Mouse (Mus musculus): ENCODE measurements at regions not wholly inside any gene's neighbourhood (a gene's known extent, or its start where the extent isn't known, plus 50 kb on each side); places are given as distances from the start of the nearest gene placed in this dataset.
A peak's percentile ranks its signal among the peaks of the same experiment; 100 is the strongest.

DNA sequence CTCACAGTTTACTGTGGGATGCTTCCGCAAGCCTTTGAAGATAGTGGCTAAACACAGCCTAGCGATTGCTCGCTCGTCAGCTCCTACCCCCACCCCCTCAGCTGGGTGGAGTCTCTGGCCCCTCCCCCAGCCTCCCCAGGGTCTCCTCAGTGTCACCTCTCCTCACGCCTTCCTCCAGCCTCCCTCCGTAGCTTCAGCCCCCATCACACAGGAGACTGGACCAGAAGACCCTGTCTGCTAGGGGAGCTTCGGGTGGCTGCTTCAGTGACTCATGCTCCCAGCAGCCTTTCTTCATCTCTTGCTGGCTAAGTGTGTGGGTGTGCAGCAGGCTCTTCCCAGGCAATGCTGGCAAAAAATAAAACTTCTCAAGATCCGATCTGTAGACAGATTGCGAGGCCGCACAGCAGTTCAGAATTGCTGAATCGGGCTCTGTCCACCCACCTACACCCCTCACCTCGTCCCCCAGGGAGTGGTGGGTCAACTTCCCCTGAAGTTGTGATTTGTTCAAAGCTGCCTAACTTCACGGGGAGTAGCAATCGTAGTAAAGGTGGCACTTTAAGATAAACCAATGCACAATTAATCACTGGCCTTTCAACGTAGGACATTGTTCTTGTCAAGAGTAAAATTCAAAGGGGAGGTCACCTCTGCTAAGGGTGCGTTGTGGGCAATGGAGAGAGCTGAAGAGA lies 61.2 kb upstream of the Ankrd28 start:
- DNase-seq (ENCODE audit: low spot score) = peak; percentile 5
- ATAC-seq (ENCODE audit: low FRiP score) = no peak
- Histone ChIP-seq H3K4me1 (ENCODE audit: insufficient read depth, low read length) (no peaks in the 10 kb centered on the region), H3K9ac (replicated peaks; ENCODE audit: low read length, poor library complexity, severe bottlenecking) (no peak overlapping the region), H3K4me3 (ENCODE audit: low read depth, low read length) (no peak overlapping the region), H3K27ac (ENCODE audit: low read depth, low read length) (no peak overlapping the region), H3K9me3 (ENCODE audit: low read length) (no peaks in the 10 kb centered on the region), H3K4me2 (ENCODE audit: low read depth, low read length, poor library complexity, severe bottlenecking) (peak overlapping the region; percentile 29), H3K27me3 (ENCODE audit: insufficient read depth, low read length) (no peaks in the 10 kb centered on the region), H3K36me3 (ENCODE audit: insufficient read depth, low read length) (no peaks in the 10 kb centered on the region)
- 16% methylated on average over 16 of the region's 16 CpGs for WGBS
- no peak for TF ChIP-seq CTCF (IDR thresholded peaks at IDR 0.05)

DNA sequence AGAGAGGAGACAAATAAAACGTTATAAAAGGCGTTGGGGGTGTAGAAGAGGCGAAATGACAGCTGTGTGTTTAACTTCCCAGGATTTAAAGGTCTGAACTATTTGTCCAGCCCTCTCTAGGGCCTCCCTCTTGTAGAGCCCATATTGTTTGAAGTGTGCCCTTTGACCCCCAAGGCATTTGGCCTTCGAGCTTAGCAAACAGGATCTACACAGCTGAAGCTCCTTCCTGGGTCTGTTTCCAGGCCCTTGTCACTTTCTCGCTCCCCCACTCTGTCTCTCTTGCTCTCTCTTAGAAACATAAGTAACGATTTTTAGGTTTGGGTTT lies 61.7 kb upstream of the Ankrd28 start:
- H3K27me3 ChIP-seq (ENCODE audit: insufficient read depth, low read length) = no peaks in the 10 kb centered on the region
- ATAC-seq (ENCODE audit: low FRiP score) = no peak
- H3K4me1 ChIP-seq (ENCODE audit: insufficient read depth, low read length) = no peaks in the 10 kb centered on the region

DNA sequence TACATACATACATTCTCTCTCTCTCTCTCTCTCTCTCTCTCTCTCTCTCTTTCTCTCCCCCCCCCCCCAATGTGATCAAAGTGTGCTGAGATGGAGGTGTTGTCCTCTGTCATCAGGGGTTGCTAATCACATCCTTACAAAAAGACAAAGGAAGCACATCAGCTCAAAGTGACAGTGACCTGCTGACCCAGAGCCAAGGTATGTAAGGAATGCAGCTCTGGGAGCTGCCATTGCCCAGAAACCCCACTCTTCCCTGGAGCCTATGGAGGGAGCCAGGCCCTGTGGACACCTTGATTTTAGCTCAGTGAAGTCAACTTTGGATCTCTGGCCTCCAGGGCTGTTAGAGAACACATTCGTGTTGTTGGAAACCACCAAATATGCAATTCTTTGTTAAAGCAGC lies 66.0 kb upstream of the Ankrd28 start:
- H3K9ac ChIP-seq (replicated peaks; ENCODE audit: low read length, poor library complexity, severe bottlenecking) = no peak overlapping the region
- no peak overlapping the region for H3K27ac ChIP-seq (ENCODE audit: low read depth, low read length)
- no peak for TF ChIP-seq CTCF (IDR thresholded peaks at IDR 0.05)
- H3K4me2 ChIP-seq (ENCODE audit: low read depth, low read length, poor library complexity, severe bottlenecking) = no peak overlapping the region
- H3K4me3 ChIP-seq (ENCODE audit: low read depth, low read length) = no peak overlapping the region
- ATAC-seq (ENCODE audit: low FRiP score) (no peak), DNase-seq (ENCODE audit: low spot score) (no peak)
- H3K27me3 ChIP-seq (ENCODE audit: insufficient read depth, low read length) = no peaks in the 10 kb centered on the region
- H3K4me1 ChIP-seq (ENCODE audit: insufficient read depth, low read length) = no peaks in the 10 kb centered on the region
- no peaks in the 10 kb centered on the region for H3K9me3 ChIP-seq (ENCODE audit: low read length)
- WGBS = 70% methylated on average over 1 of the region's 1 CpGs
- H3K36me3 ChIP-seq (ENCODE audit: insufficient read depth, low read length) = no peaks in the 10 kb centered on the region

More for the DNA sequence above, 61.7 kb upstream of the Ankrd28 start:
- Histone ChIP-seq H3K27ac (ENCODE audit: low read depth, low read length) (no peak overlapping the region), H3K4me2 (ENCODE audit: low read depth, low read length, poor library complexity, severe bottlenecking) (no peak overlapping the region), H3K9me3 (ENCODE audit: low read length) (no peaks in the 10 kb centered on the region), H3K36me3 (ENCODE audit: insufficient read depth, low read length) (no peaks in the 10 kb centered on the region), H3K9ac (replicated peaks; ENCODE audit: low read length, poor library complexity, severe bottlenecking) (no peak overlapping the region), H3K4me3 (ENCODE audit: low read depth, low read length) (no peak overlapping the region)
- WGBS = 32% methylated on average over 6 of the region's 6 CpGs
- no peak for TF ChIP-seq CTCF (IDR thresholded peaks at IDR 0.05)
- DNase-seq (ENCODE audit: low spot score) = no peak

DNA sequence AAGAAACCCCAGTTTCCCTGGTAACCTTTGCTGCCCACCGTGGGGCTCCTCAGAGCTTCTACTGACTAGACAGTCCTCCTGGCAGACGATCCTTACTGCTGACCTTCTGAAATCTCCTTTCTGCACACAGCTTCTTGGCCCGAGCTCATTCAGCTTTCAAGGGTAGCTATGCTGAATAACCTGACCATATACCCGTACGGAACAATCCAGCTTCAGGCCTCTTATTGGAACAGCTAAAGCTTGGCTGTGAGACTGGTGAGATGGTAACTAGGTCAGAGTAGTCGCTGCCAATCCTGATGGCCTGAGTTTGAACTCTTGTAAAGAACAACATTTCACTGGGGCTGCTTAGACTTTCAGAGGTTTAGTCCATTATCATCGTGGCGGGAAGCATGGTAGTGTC lies 69.1 kb upstream of the Ankrd28 start:
- WGBS = 36% methylated on average over 8 of the region's 8 CpGs

DNA sequence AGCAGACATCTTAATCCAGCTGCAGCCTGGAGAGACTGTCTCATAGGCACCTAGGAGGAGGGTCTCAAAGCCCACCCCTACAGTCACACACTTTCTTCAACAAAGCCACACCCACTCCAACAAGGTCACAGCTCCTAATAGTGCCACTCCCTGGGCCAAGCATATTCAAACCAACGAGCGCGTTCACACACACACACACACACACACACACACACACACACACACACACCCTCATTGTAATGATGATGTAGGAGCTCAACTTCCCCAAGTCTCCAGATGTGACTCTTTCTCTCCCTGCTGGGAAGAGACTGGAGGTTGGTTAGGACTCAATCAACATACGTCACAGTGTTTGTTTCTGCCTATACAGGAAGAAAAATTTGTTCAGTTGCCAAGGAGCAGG lies 69.5 kb upstream of the Ankrd28 start:
- 63% methylated on average over 4 of the region's 4 CpGs for WGBS
- no peak overlapping the region for H3K4me3 ChIP-seq (ENCODE audit: low read depth, low read length)

More for the DNA sequence above, 69.1 kb upstream of the Ankrd28 start:
- no peak overlapping the region for H3K4me3 ChIP-seq (ENCODE audit: low read depth, low read length)
- no peak overlapping the region for H3K27ac ChIP-seq (ENCODE audit: low read depth, low read length)
- H3K4me2 ChIP-seq (ENCODE audit: low read depth, low read length, poor library complexity, severe bottlenecking) = no peak overlapping the region
- no peak overlapping the region for H3K9ac ChIP-seq (replicated peaks; ENCODE audit: low read length, poor library complexity, severe bottlenecking)
- no peaks in the 10 kb centered on the region for H3K4me1 ChIP-seq (ENCODE audit: insufficient read depth, low read length)
- no peak for ATAC-seq (ENCODE audit: low FRiP score)
- no peaks in the 10 kb centered on the region for H3K9me3 ChIP-seq (ENCODE audit: low read length)
- TF ChIP-seq CTCF (IDR thresholded peaks at IDR 0.05) = no peak
- H3K36me3 ChIP-seq (ENCODE audit: insufficient read depth, low read length) = no peaks in the 10 kb centered on the region
- peak; percentile 55 for DNase-seq (ENCODE audit: low spot score)
- no peaks in the 10 kb centered on the region for H3K27me3 ChIP-seq (ENCODE audit: insufficient read depth, low read length)

DNA sequence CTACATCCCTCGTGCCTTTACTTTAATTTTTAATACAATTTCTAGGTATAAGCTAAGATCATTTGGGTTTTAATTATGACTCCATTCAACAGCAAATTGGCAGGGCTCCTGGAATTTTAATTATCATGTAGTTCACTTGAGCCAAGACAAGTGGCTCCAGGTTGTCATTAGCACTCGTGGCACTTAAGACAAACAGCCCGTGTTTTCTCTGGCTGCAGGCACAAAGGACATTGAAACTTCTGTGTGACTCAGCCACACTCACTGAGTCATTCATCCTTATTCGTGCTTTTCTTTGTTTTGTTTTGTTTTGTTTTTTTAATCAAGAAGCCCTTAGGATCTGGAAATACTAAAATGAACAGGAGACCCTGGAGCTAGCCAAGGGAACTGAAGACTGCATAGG lies 71.5 kb upstream of the Ankrd28 start:
- TF ChIP-seq CTCF (IDR thresholded peaks at IDR 0.05) = no peak
- Histone ChIP-seq H3K4me2 (ENCODE audit: low read depth, low read length, poor library complexity, severe bottlenecking) (no peak overlapping the region), H3K4me3 (ENCODE audit: low read depth, low read length) (no peak overlapping the region), H3K27ac (ENCODE audit: low read depth, low read length) (no peak overlapping the region), H3K4me1 (ENCODE audit: insufficient read depth, low read length) (no peaks in the 10 kb centered on the region), H3K27me3 (ENCODE audit: insufficient read depth, low read length) (no peaks in the 10 kb centered on the region), H3K9ac (replicated peaks; ENCODE audit: low read length, poor library complexity, severe bottlenecking) (no peak overlapping the region), H3K9me3 (ENCODE audit: low read length) (no peaks in the 10 kb centered on the region), H3K36me3 (ENCODE audit: insufficient read depth, low read length) (no peaks in the 10 kb centered on the region)
- WGBS = 54% methylated on average over 4 of the region's 4 CpGs
- peak; percentile 8 for DNase-seq (ENCODE audit: low spot score)
- ATAC-seq (ENCODE audit: low FRiP score) = no peak

More for the DNA sequence above, 69.5 kb upstream of the Ankrd28 start:
- no peak overlapping the region for H3K27ac ChIP-seq (ENCODE audit: low read depth, low read length)
- no peaks in the 10 kb centered on the region for H3K27me3 ChIP-seq (ENCODE audit: insufficient read depth, low read length)
- no peak overlapping the region for H3K9ac ChIP-seq (replicated peaks; ENCODE audit: low read length, poor library complexity, severe bottlenecking)
- no peak overlapping the region for H3K4me2 ChIP-seq (ENCODE audit: low read depth, low read length, poor library complexity, severe bottlenecking)
- TF ChIP-seq CTCF (IDR thresholded peaks at IDR 0.05) = no peak
- DNase-seq (ENCODE audit: low spot score) (no peak), ATAC-seq (ENCODE audit: low FRiP score) (no peak)
- H3K9me3 ChIP-seq (ENCODE audit: low read length) = no peaks in the 10 kb centered on the region
- no peaks in the 10 kb centered on the region for H3K36me3 ChIP-seq (ENCODE audit: insufficient read depth, low read length)
- H3K4me1 ChIP-seq (ENCODE audit: insufficient read depth, low read length) = no peaks in the 10 kb centered on the region

Data from midbrain, postnatal 0 days (tissue).